Mouse (Mus musculus) olfactory bulb, adult 2 months (tissue): ENCODE measurements around the gene Cat.

Source experiments
- CTCF ChIP-seq: fragments of 200-500 bp; IDR thresholded peaks from 2 replicates; pipeline ENCODE4 v1.5.1; 2012; ENCODE audit warnings: low read depth, mild to moderate bottlenecking, low read length, moderate library complexity; ENCODE audit not compliant: insufficient read depth
- POLR2A ChIP-seq: fragments of 200-500 bp; IDR thresholded peaks from 2 replicates; pipeline ENCODE4 v1.6.1; 2012; ENCODE audit warnings: mild to moderate bottlenecking, low read depth, low read length, moderate library complexity; ENCODE audit not compliant: insufficient read depth

DNA sequence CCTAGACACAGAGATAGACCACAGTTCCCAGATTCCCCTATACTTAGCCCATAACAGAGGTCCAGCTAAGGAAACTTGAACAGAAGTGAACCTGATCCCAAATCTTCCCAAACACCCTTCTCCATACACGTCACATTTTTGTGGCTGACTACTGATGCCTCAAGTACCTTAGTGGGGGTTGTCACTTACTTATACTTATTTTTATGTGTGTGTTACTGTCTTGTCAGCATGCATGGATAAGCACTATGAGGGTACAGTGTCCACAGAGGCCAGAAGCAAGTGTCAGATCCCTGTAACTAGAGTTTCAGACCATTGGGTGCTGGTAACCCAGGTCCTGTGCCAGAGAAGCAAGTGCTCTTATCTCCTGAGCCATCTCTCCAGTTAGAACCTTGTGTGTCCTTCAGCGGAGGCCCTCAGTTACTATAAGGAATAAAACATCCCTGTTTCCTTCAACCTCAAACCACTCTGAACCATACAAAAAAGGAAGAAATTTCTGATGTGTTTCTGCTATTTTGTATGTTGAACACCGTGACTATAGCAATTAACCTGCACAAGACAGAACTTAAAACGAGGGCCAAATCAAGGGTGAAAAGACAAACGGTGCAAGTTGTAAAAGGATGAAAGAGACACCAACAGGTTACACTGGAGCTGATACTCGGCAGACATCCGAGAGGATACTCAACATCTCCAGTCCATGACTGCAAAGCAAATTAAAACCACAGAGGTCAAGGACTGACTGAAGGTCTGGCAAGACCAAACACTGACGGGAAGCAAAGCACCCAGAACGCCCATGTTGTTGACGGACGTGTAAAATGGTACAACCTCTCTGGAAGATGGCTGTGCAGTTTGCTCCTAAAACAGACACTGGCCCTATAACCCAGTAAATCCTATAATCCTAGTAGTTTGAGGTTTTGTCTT, 3.4 kb downstream of the Cat start:
- TF ChIP-seq CTCF (no peak), POLR2A (no peak)
